Mouse (Mus musculus) MEL (cell line): ENCODE measurements around the gene Thsd4. TPM values are rescaled to one million over a fixed set of nuclear protein-coding genes. Genes with fewer than 3 reads are reported as not detected.

Source experiments
- DNase-seq: peaks from one replicate; pipeline ENCODE4 v3.0.0; 2011; ENCODE audit warnings: low read depth, low spot score
- H3K27ac ChIP-seq: 2 replicates; pipeline ENCODE4 v1.5.1; 2012; ENCODE audit warnings: low read depth, mild to moderate bottlenecking, control low read depth, low read length, moderate library complexity; ENCODE audit not compliant: control insufficient read depth
- H3K27me3 ChIP-seq, 2 experiments: fragments of 150-350 bp in 1 of 2; sonication (generic) in 1 of 2; 2 replicates each; pipeline ENCODE4 v1.6.1; 2012; ENCODE audit warnings: low read length in 2 of 2, mild to moderate bottlenecking in 2 of 2, improper control_type of control experiment in 1 of 2, moderate library complexity in 1 of 2; ENCODE audit not compliant: insufficient read depth in 2 of 2, control insufficient read depth in 1 of 2
- H3K36me3 ChIP-seq, 2 experiments: 2 replicates each; pipeline ENCODE4 v1.6.1; 2012 to 2014; ENCODE audit warnings: low read length in 2 of 2, improper control_type of control experiment in 1 of 2, inconsistent platforms in 1 of 2, mild to moderate bottlenecking in 1 of 2; ENCODE audit not compliant: insufficient read depth in 2 of 2, control insufficient read depth in 1 of 2
- H3K4me1 ChIP-seq, 2 experiments: fragments of 150-350 bp in 1 of 2; sonication (generic) in 1 of 2; 2 replicates each; pipeline ENCODE4 v1.6.1; 2012; ENCODE audit warnings: low read length in 2 of 2, improper control_type of control experiment in 1 of 2, mild to moderate bottlenecking in 1 of 2; ENCODE audit not compliant: insufficient read depth in 2 of 2, control insufficient read depth in 1 of 2
- H3K4me3 ChIP-seq, 2 experiments: fragments of 150-350 bp in 1 of 2; sonication (generic) in 1 of 2; 2 replicates each; pipeline ENCODE4 v1.5.1; 2012; ENCODE audit warnings: low read depth in 2 of 2, low read length in 2 of 2, mild to moderate bottlenecking in 2 of 2, moderate library complexity in 2 of 2, control low read depth in 1 of 2, improper control_type of control experiment in 1 of 2; ENCODE audit not compliant: control insufficient read depth in 1 of 2, insufficient read depth in 1 of 2
- H3K79me2 ChIP-seq: 2 replicates; pipeline ENCODE4 v1.6.1; 2012; ENCODE audit warnings: mild to moderate bottlenecking, low read length, moderate library complexity; ENCODE audit not compliant: control insufficient read depth, poor library complexity, insufficient read depth
- H3K9ac ChIP-seq: 2 replicates; pipeline ENCODE4 v1.6.1; 2012; ENCODE audit warnings: low read depth, mild to moderate bottlenecking, control low read depth, low read length, moderate library complexity; ENCODE audit not compliant: control insufficient read depth, poor library complexity, severe bottlenecking
- H3K9me3 ChIP-seq: fragments of 150-350 bp; sonication (generic); replicated peaks from 2 replicates; pipeline ENCODE4 v1.6.1; 2012; ENCODE audit warnings: mild to moderate bottlenecking, low read length, improper control_type of control experiment, moderate library complexity; ENCODE audit not compliant: insufficient read depth
- BHLHE40 ChIP-seq: IDR thresholded peaks from 2 replicates; pipeline ENCODE4 v1.6.1; 2012; ENCODE audit warnings: low read depth, mild to moderate bottlenecking, inconsistent platforms, low read length, improper control_type of control experiment, borderline replicate concordance
- CTCF ChIP-seq, 3 experiments: IDR thresholded peaks in 2 of 3; conservative IDR thresholded peaks in 1 of 3; 2 replicates each; pipeline ENCODE4 v1.5.1; 2011 to 2012; ENCODE audit warnings: low read length in 3 of 3, low read depth in 2 of 3, mild to moderate bottlenecking in 2 of 3, improper control_type of control experiment in 1 of 3, inconsistent platforms in 1 of 3, mixed read lengths in 1 of 3, moderate library complexity in 1 of 3; ENCODE audit not compliant: control insufficient read depth in 1 of 3, insufficient read depth in 1 of 3, poor library complexity in 1 of 3, severe bottlenecking in 1 of 3
- E2F4 ChIP-seq: IDR thresholded peaks from 2 replicates; pipeline ENCODE4 v1.6.1; 2011; ENCODE audit warnings: low read depth, low read length, improper control_type of control experiment, borderline replicate concordance
- ELF1 ChIP-seq: IDR thresholded peaks from 2 replicates; pipeline ENCODE4 v1.6.1; 2014; ENCODE audit warnings: low read depth, mild to moderate bottlenecking, inconsistent platforms, low read length, improper control_type of control experiment, moderate library complexity
- ETS1 ChIP-seq: IDR thresholded peaks from 2 replicates; pipeline ENCODE4 v1.6.1; 2012; ENCODE audit warnings: low read depth, mild to moderate bottlenecking, inconsistent platforms, low read length, improper control_type of control experiment, moderate library complexity
- GABPA ChIP-seq: IDR thresholded peaks from 2 replicates; pipeline ENCODE4 v1.6.1; 2012; ENCODE audit warnings: low read depth, mild to moderate bottlenecking, inconsistent platforms, low read length, improper control_type of control experiment, moderate library complexity
- HCFC1 ChIP-seq: IDR thresholded peaks from 2 replicates; pipeline ENCODE4 v1.6.1; 2012; ENCODE audit warnings: low read depth, mild to moderate bottlenecking, inconsistent platforms, low read length, improper control_type of control experiment, moderate library complexity
- JUND ChIP-seq: IDR thresholded peaks from 2 replicates; pipeline ENCODE4 v1.6.1; 2011; ENCODE audit warnings: low read depth, mild to moderate bottlenecking, improper control_type of control experiment, low read length
- MAFK ChIP-seq: IDR thresholded peaks from 2 replicates; pipeline ENCODE4 v1.6.1; 2011; ENCODE audit warnings: low read depth, mild to moderate bottlenecking, low read length, improper control_type of control experiment, borderline replicate concordance
- MYB ChIP-seq: IDR thresholded peaks from 2 replicates; pipeline ENCODE4 v1.6.1; 2011; ENCODE audit warnings: mild to moderate bottlenecking, low read depth, low read length, improper control_type of control experiment
- NELFE ChIP-seq: IDR thresholded peaks from 2 replicates; pipeline ENCODE4 v1.6.1; 2011; ENCODE audit warnings: low read depth, low read length, improper control_type of control experiment
- NRF1 ChIP-seq: IDR thresholded peaks from 2 replicates; pipeline ENCODE4 v1.6.1; 2014; ENCODE audit warnings: low read depth, mild to moderate bottlenecking, inconsistent platforms, low read length, improper control_type of control experiment, moderate library complexity; ENCODE audit not compliant: poor library complexity, insufficient read depth, severe bottlenecking
- POLR2AphosphoS2 ChIP-seq: IDR thresholded peaks from 2 replicates; pipeline ENCODE4 v1.6.1; 2011; ENCODE audit warnings: low read length, improper control_type of control experiment
- SMC3 ChIP-seq: IDR thresholded peaks from 2 replicates; pipeline ENCODE4 v1.6.1; 2011; ENCODE audit warnings: low read depth, low read length, improper control_type of control experiment
- TBP ChIP-seq: IDR thresholded peaks from 2 replicates; pipeline ENCODE4 v1.8.0; 2011; ENCODE audit warnings: low read depth, low read length, improper control_type of control experiment
- TCF12 ChIP-seq: IDR thresholded peaks from 2 replicates; pipeline ENCODE4 v1.6.1; 2014; ENCODE audit warnings: low read depth, mild to moderate bottlenecking, inconsistent platforms, low read length, improper control_type of control experiment, moderate library complexity
- ZC3H11A ChIP-seq: IDR thresholded peaks from 2 replicates; pipeline ENCODE4 v1.6.1; 2012; ENCODE audit warnings: low read depth, mild to moderate bottlenecking, inconsistent platforms, low read length, improper control_type of control experiment
- polyA plus RNA-seq, 2 experiments: library from polyadenylated mRNA; stranded (reverse) in 1 of 2; unstranded in 1 of 2; fragments of >175 nt in 1 of 2; fragments of >200 nt in 1 of 2; gene quantifications; 2 replicates each; pipeline versions ENCODE4 v1.2.1 to v1.2.4; 2012; ENCODE audit warnings: low replicate concordance in 2 of 2, low read depth in 1 of 2; ENCODE audit not compliant: insufficient read length in 2 of 2, insufficient read depth in 1 of 2, missing spikeins in 1 of 2
- total RNA-seq: library from RNA; depleted of rRNA; stranded (reverse); fragments of 300-350 nt; gene quantifications from 2 replicates; pipeline ENCODE4 v1.2.3, GENCODE M21; 2012

The Thsd4 gene
- total and polyA plus RNA-seq, 3 experiments = 0.08 TPM; not detected in 1

- DNase-seq = no peak
- Histone ChIP-seq H3K4me1 (no peaks in the 10 kb centered on the region), H3K27me3 (no peaks in the 10 kb centered on the region; a peak in 3 of 4 replicates), H3K9me3 (no peaks in the 10 kb centered on the region), H3K36me3 (no peaks in the 10 kb centered on the region), H3K4me3 (no peak overlapping the region), H3K27ac (no peak overlapping the region), H3K79me2 (no peaks in the 10 kb centered on the region), H3K9ac (no peak overlapping the region)
- no peak for TF ChIP-seq HCFC1
- TF ChIP-seq TBP = no peak
- TF ChIP-seq CTCF (IDR thresholded peaks at IDR 0.05 in 2 of 3, conservative IDR thresholded peaks at IDR 0.05 in 1 of 3; ENCODE audit: control insufficient read depth in 1 of 3, insufficient read depth in 1 of 3, low read depth in 2 of 3, low read length in 3 of 3, poor library complexity in 1 of 3, severe bottlenecking in 1 of 3) = no peak
- no peak for TF ChIP-seq GABPA
- TF ChIP-seq NELFE = no peak
- TF ChIP-seq JUND = no peak
- TF ChIP-seq MYB = no peak
- no peak for TF ChIP-seq TCF12
- TF ChIP-seq ETS1 = no peak
- TF ChIP-seq ZC3H11A = no peak
- no peak for TF ChIP-seq ELF1
- no peak for TF ChIP-seq MAFK
- TF ChIP-seq POLR2AphosphoS2 = no peak
- TF ChIP-seq E2F4 = no peak
- TF ChIP-seq SMC3 = no peak
Measured at GRCm38 (mm10) chr9:60067241-60067640, 454.6 kb downstream of the Thsd4 start.

GRCm38 (mm10) chr9:60065184-60065583 lies 456.7 kb downstream of the Thsd4 start:
- no peaks in the 10 kb centered on the region for H3K36me3 ChIP-seq
- no peak overlapping the region for H3K27ac ChIP-seq
- no peak overlapping the region for H3K4me3 ChIP-seq
- H3K27me3 ChIP-seq = no peaks in the 10 kb centered on the region; a peak in 3 of 4 replicates
- TF ChIP-seq NRF1 = no peak
- TF ChIP-seq E2F4 = no peak
- no peak for TF ChIP-seq BHLHE40
- no peak for TF ChIP-seq CTCF (IDR thresholded peaks at IDR 0.05 in 2 of 3, conservative IDR thresholded peaks at IDR 0.05 in 1 of 3; ENCODE audit: control insufficient read depth in 1 of 3, insufficient read depth in 1 of 3, low read depth in 2 of 3, low read length in 3 of 3, poor library complexity in 1 of 3, severe bottlenecking in 1 of 3)
- no peaks in the 10 kb centered on the region for H3K9me3 ChIP-seq
- no peaks in the 10 kb centered on the region for H3K79me2 ChIP-seq
- H3K4me1 ChIP-seq = no peaks in the 10 kb centered on the region
- no peak overlapping the region for H3K9ac ChIP-seq
- no peak for DNase-seq
